In the genomic region with DNA sequence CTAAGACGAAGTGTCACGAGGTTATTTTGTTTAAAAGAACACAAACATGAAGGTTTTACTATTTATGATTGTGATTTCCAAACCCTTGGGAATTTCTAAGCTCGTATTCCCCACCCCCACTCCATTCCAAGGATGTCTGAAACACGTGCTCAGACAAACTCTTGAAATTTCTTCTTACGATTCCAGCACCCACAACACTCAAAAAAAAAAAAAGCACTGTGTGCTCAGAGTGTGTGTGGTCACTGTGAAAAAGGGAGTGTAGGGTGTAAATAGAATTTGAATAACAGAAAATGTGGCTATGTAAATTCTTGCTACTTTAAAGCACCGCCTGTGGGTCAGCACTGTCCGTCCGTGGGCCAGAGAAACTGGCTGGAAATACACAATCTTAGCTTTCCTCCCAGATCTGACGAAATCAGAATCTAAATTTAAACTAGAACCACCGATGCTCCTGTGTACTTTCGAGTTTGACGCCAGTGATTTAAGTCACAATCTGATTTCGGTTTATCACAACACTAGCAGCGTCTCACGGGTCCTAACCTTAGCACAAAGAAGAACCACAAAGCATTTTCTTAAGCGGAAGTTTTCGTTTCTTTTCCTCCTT, we compare ENCODE assay signal across 8 mouse cellular contexts. TPM values are rescaled to one million over a fixed set of nuclear protein-coding genes. Genes with fewer than 3 reads are reported as not detected.
DNase-seq lines count a peak whose midpoint lies in the region; ATAC-seq and TF ChIP-seq lines count a peak whose summit lies in the region.

No protein-coding gene starts in this region.

- H3K4me1 ChIP-seq in kidney, adult 2 months (ENCODE audit: control insufficient read depth, insufficient read depth, low read length), result no peaks in the 10 kb centered on the region
- peaks cover 0 to 1% of the 10 kb centered on the region in 2 experiments; a peak in 2 of 4 replicates for H3K4me1 ChIP-seq in liver, embryonic 14.5 days (replicated peaks; ENCODE audit: control insufficient read depth in 2 of 2, insufficient read depth in 2 of 2, low read length in 1 of 2)
- H3K4me1 ChIP-seq in neural tube, embryonic 15.5 days, result peaks cover 10% of the 10 kb centered on the region; the same call in 1 of the 2 replicates

- TF ChIP-seq POLR2A in kidney, adult 2 months (IDR thresholded peaks at IDR 0.05; ENCODE audit: low read depth, low read length), result no peak

- DNase-seq in kidney, adult 2 months, result no peak
- no peak for DNase-seq in kidney, postnatal 4 days
- DNase-seq in R1 (ENCODE audit: low read depth, low spot score), result peak; percentile 42
- DNase-seq in forelimb bud, embryonic 11.5 days (ENCODE audit: low read depth, low spot score), result peak; percentile 30
- no peak for DNase-seq in liver, embryonic 14.5 days (ENCODE audit: low read depth in 3 of 3, low spot score in 3 of 3)
- no peak for DNase-seq in layer of hippocampus, adult 18-20 months (ENCODE audit: low spot score in 2 of 2)
- DNase-seq in adrenal gland, adult (ENCODE audit: inconsistent age in 2 of 2, low spot score in 1 of 2), result no peak

- H3K27me3 ChIP-seq in kidney, adult 2 months (replicated peaks; ENCODE audit: control insufficient read depth, insufficient read depth, low read length), result no peaks in the 10 kb centered on the region
- H3K27me3 ChIP-seq in liver, embryonic 14.5 days (ENCODE audit: control insufficient read depth, insufficient read depth, low read length), result no peaks in the 10 kb centered on the region
- H3K27me3 ChIP-seq in neural tube, embryonic 15.5 days (replicated peaks), result no peaks in the 10 kb centered on the region

- H3K4me2 ChIP-seq in liver, embryonic 14.5 days (ENCODE audit: low read depth), result peak overlapping the region; percentile 61
- H3K4me2 ChIP-seq in neural tube, embryonic 15.5 days, result peak overlapping the region; percentile 53

- TF ChIP-seq CTCF in kidney, adult 2 months (conservative IDR thresholded peaks at IDR 0.05; ENCODE audit: insufficient read depth, insufficient read length, low read depth, low read length), result no peak
- TF ChIP-seq CTCF in liver, embryonic 14.5 days (IDR thresholded peaks at IDR 0.05; ENCODE audit: low read depth), result no peak

- TF ChIP-seq EP300 in liver, embryonic 14.5 days (IDR thresholded peaks at IDR 0.05; ENCODE audit: low read depth), result no peak

- H3K27ac ChIP-seq in kidney, adult 2 months (ENCODE audit: insufficient read depth, low read depth, low read length), result peak overlapping the region; percentile 95
- no peak overlapping the region for H3K27ac ChIP-seq in liver, embryonic 14.5 days
- H3K27ac ChIP-seq in neural tube, embryonic 15.5 days (replicated peaks), result peak overlapping the region; percentile 91

- no peaks in the 10 kb centered on the region for H3K9me3 ChIP-seq in liver, embryonic 14.5 days (ENCODE audit: control insufficient read depth, low read length)
- no peaks in the 10 kb centered on the region for H3K9me3 ChIP-seq in neural tube, embryonic 15.5 days (replicated peaks)

- peak overlapping the region; percentile 57 for H3K9ac ChIP-seq in liver, embryonic 14.5 days (replicated peaks)
- peak overlapping the region; percentile 72 for H3K9ac ChIP-seq in neural tube, embryonic 15.5 days (replicated peaks)

- H3K4me3 ChIP-seq in kidney, adult 2 months (ENCODE audit: insufficient read depth, low read depth, low read length), result peak overlapping the region; percentile 95
- H3K4me3 ChIP-seq in liver, embryonic 14.5 days (ENCODE audit: insufficient read depth in 1 of 2, low read depth in 2 of 2, low read length in 2 of 2), result peak overlapping the region; percentile 65 to 85
- H3K4me3 ChIP-seq in neural tube, embryonic 15.5 days (replicated peaks), result peak overlapping the region; percentile 56

- under 1% methylated on average over 17 of the region's 17 CpGs for WGBS in kidney, adult 2 months
- WGBS in liver, embryonic 14.5 days (ENCODE audit: insufficient replicate concordance), result 13% methylated on average over 17 of the region's 17 CpGs
- 21% methylated on average over 17 of the region's 17 CpGs for WGBS in neural tube, embryonic 15.5 days

- no peaks in the 10 kb centered on the region for H3K36me3 ChIP-seq in kidney, adult 2 months (ENCODE audit: control insufficient read depth, insufficient read depth, low read length)
- no peaks in the 10 kb centered on the region for H3K36me3 ChIP-seq in liver, embryonic 14.5 days (replicated peaks; ENCODE audit: control insufficient read depth, insufficient read depth, low read depth)
- H3K36me3 ChIP-seq in neural tube, embryonic 15.5 days, result no peaks in the 10 kb centered on the region

- no peak for ATAC-seq in liver, embryonic 14.5 days (ENCODE audit: insufficient read depth)
- ATAC-seq in neural tube, embryonic 15.5 days (ENCODE audit: low FRiP score), result peak; percentile 8; the same call in 1 of the 2 replicates

RNA-seq across cellular contexts. Expression of gene Mbtps2, which starts 0.8 kb away (rescaled TPM):
- polyA plus RNA-seq in kidney, adult 2 months (2012; rRNA removed), result 5.9 and 11.3 TPM in 2 replicates
- polyA plus RNA-seq in liver, embryonic 14.5 days (2012; rRNA removed), result 6.1 and 8.5 TPM in 2 replicates
- 4.0 and 4.3 TPM in 2 replicates for polyA plus RNA-seq in liver, embryonic 14.5 days (2014; fragmentation: Nextera tagmentation; extraction: Ambion mirVana)
- 29.9 and 30.3 TPM in 2 replicates for polyA plus RNA-seq in neural tube, embryonic 15.5 days (2015; fragmentation: Nextera tagmentation; extraction: Ambion mirVana)
- 10 to 100 TPM; 29.7 to 32.7 TPM for total RNA-seq in layer of hippocampus, adult 18-20 months (2021)

RNA-seq across cellular contexts. Expression of gene Yy2, which starts 28.9 kb away (rescaled TPM):
- polyA plus RNA-seq in kidney, adult 2 months (2012; rRNA removed), result not detected in 2 replicates
- polyA plus RNA-seq in liver, embryonic 14.5 days (2012; rRNA removed), result 0.25 and 0.54 TPM in 2 replicates
- 0.93 and 1.0 TPM in 2 replicates for polyA plus RNA-seq in liver, embryonic 14.5 days (2014; fragmentation: Nextera tagmentation; extraction: Ambion mirVana)
- polyA plus RNA-seq in neural tube, embryonic 15.5 days (2015; fragmentation: Nextera tagmentation; extraction: Ambion mirVana), result 0.89 and 1.1 TPM in 2 replicates
- under 1 TPM in 1 of 2 experiments, not detected in 1; 0.35 TPM for total RNA-seq in layer of hippocampus, adult 18-20 months (2021)

Comparison
In these comparisons a context has a peak if more than half of its experiments do, and no peak if none do; other contexts are left out.
1. DNase-seq: peak in R1 (single experiment) and forelimb bud, embryonic 11.5 days (single experiment); none in kidney, adult 2 months (single experiment), kidney, postnatal 4 days (0 of 2), liver, embryonic 14.5 days (0 of 3), layer of hippocampus, adult 18-20 months (0 of 2) and adrenal gland, adult (0 of 2).
2. Peak in every context shown above with its lines, with median percentiles within 50 percentile points of each other: H3K4me3 ChIP-seq.